Mouse (Mus musculus): ENCODE data around the gene Map2k5.

The Map2k5 gene

GRCm38 (mm10) chr9:63250841-63251626, 126.7 kb downstream of the Map2k5 start:
- no peak for DNase-seq

GRCm38 (mm10) chr9:63248095-63248787, 129.5 kb downstream of the Map2k5 start:
- no peak for DNase-seq

- no peak for DNase-seq
Measured at GRCm38 (mm10) chr9:63246568-63247169, 131.0 kb downstream of the Map2k5 start.

GRCm38 (mm10) chr9:63241961-63242360, 135.7 kb downstream of the Map2k5 start:
- no peak for DNase-seq

- DNase-seq, result no peak
Measured at GRCm38 (mm10) chr9:63241241-63241640, 136.5 kb downstream of the Map2k5 start.

- DNase-seq, result no peak
Measured at GRCm38 (mm10) chr9:63234356-63234755, 143.3 kb downstream of the Map2k5 start.

GRCm38 (mm10) chr9:63230289-63230688, 147.4 kb downstream of the Map2k5 start:
- no peak for DNase-seq

- peak; percentile 15 for DNase-seq
Measured at GRCm38 (mm10) chr9:63229124-63229523, 148.6 kb downstream of the Map2k5 start.

- DNase-seq, result no peak
Measured at GRCm38 (mm10) chr9:63222161-63222560, 155.5 kb downstream of the Map2k5 start.

- DNase-seq, result no peak
Measured at GRCm38 (mm10) chr9:63219851-63220250, 157.9 kb downstream of the Map2k5 start.

GRCm38 (mm10) chr9:63215031-63215430, 162.7 kb downstream of the Map2k5 start:
- no peak for DNase-seq

- no peak for DNase-seq
Measured at GRCm38 (mm10) chr9:63206769-63207276, 170.9 kb downstream of the Map2k5 start.

- no peak for DNase-seq
Measured at GRCm38 (mm10) chr9:63203461-63203860, 174.2 kb downstream of the Map2k5 start.

- DNase-seq, result no peak
Measured at GRCm38 (mm10) chr9:63201376-63202323, 176.1 kb downstream of the Map2k5 start.

- DNase-seq, result no peak
Measured at GRCm38 (mm10) chr9:63197252-63197651, 180.4 kb downstream of the Map2k5 start.

GRCm38 (mm10) chr9:63196114-63196682, 181.5 kb downstream of the Map2k5 start:
- no peak for DNase-seq

GRCm38 (mm10) chr9:63195523-63195922, 182.2 kb downstream of the Map2k5 start:
- DNase-seq, result no peak

GRCm38 (mm10) chr9:63194791-63195190, 182.9 kb downstream of the Map2k5 start:
- no peak for DNase-seq

- no peak for DNase-seq
Measured at GRCm38 (mm10) chr9:63192809-63193208, 184.9 kb downstream of the Map2k5 start.

GRCm38 (mm10) chr9:63187310-63187709, 190.4 kb downstream of the Map2k5 start:
- peak; percentile 5 for DNase-seq

- DNase-seq, result no peak
Measured at GRCm38 (mm10) chr9:63185249-63185648, 192.5 kb downstream of the Map2k5 start.

GRCm38 (mm10) chr9:63183864-63184263, 193.8 kb downstream of the Map2k5 start:
- DNase-seq, result no peak

Data from lung, postnatal 14 days (tissue).